Mouse (Mus musculus) stomach, embryonic 14.5 days (tissue): Measurements from ENCODE around the gene Rnf208. TPM values are rescaled to one million over a fixed set of nuclear protein-coding genes. Genes with fewer than 3 reads are reported as not detected.

Experiments used
- ATAC-seq: fragments of 200-750 bp; cut with Nextera tagmentation; 2 replicates; pipeline ENCODE4 v1.8.0; 2017; ENCODE audit warnings: low read depth, moderate TSS enrichment; ENCODE audit not compliant: insufficient number of reproducible peaks, insufficient read depth, low FRiP score
- H3K27ac ChIP-seq: fragments of 300-500 bp; sonication (generic); 2 replicates; pipeline ENCODE4 v1.5.1; 2014; ENCODE audit warnings: mild to moderate bottlenecking, low read length, moderate library complexity, mixed read lengths
- H3K27me3 ChIP-seq: fragments of 300-500 bp; sonication (generic); 2 replicates; pipeline ENCODE4 v1.6.1; 2014; ENCODE audit warnings: low read length, control low read depth, mixed read lengths; ENCODE audit not compliant: control insufficient read depth, insufficient read depth
- H3K36me3 ChIP-seq: fragments of 300-500 bp; sonication (generic); 2 replicates; pipeline ENCODE4 v1.6.1; 2014; ENCODE audit warnings: mild to moderate bottlenecking, control low read depth, low read length, moderate library complexity, mixed read lengths; ENCODE audit not compliant: control insufficient read depth, insufficient read depth
- H3K4me1 ChIP-seq: fragments of 300-500 bp; sonication (generic); 2 replicates; pipeline ENCODE4 v1.6.1; 2014; ENCODE audit warnings: low read length, control low read depth, mixed read lengths; ENCODE audit not compliant: control insufficient read depth, insufficient read depth
- H3K4me2 ChIP-seq: fragments of 300-500 bp; sonication (generic); replicated peaks from 2 replicates; pipeline ENCODE4 v1.6.1; 2014; ENCODE audit warnings: low read depth, low read length, control low read depth
- H3K4me3 ChIP-seq: fragments of 300-500 bp; sonication (generic); 2 replicates; pipeline ENCODE4 v1.5.1; 2014; ENCODE audit warnings: low read depth, low read length, control low read depth
- H3K9ac ChIP-seq: fragments of 300-500 bp; sonication (generic); replicated peaks from 2 replicates; pipeline ENCODE4 v1.6.1; 2014; ENCODE audit warnings: low read depth, mild to moderate bottlenecking, control low read depth, low read length, moderate library complexity, mixed read lengths
- H3K9me3 ChIP-seq: fragments of 300-500 bp; sonication (generic); 2 replicates; pipeline ENCODE4 v1.6.1; 2016; ENCODE audit warnings: low read depth, low read length, control low read depth; ENCODE audit not compliant: control insufficient read depth
- WGBS: fragments of 180-500 bp; shearing (Covaris S2); extraction: QIAGEN DNeasy Blood & Tissue Kit; methylation state at CpG from one replicate; pipeline ENCODE4 v1.1.7; 2014; 5-methylcytosine and 5-hydroxymethylcytosine counted together
- polyA plus RNA-seq: library from polyadenylated mRNA; unstranded; fragments of >200 nt; fragmentation: Nextera tagmentation; extraction: Ambion mirVana; gene quantifications from 2 replicates; pipeline ENCODE4 v1.2.1, GENCODE M21; 2014

Gene Rnf208
- 10.9 and 11.9 TPM in 2 replicates for polyA plus RNA-seq

GRCm38 (mm10) chr2:25242101-25242506 is at the start of gene Rnf208, which contains the start of gene Cysrt1:
Gene Rnf208, plus strand, starts transcription at chr2:25242255.
Gene Cysrt1, minus strand, starts transcription at chr2:25242452.
- Histone ChIP-seq H3K9me3 (no peaks in the 10 kb centered on the region), H3K4me3 (peak within 1 kb of the TSS; percentile 41), H3K27ac (no peak within 1 kb of the TSS), H3K4me1 (peaks cover 14% of the 10 kb centered on the region; the same call in 1 of the 2 replicates), H3K9ac (peak within 1 kb of the TSS; percentile 50), H3K4me2 (peak within 1 kb of the TSS; percentile 97), H3K27me3 (0 out of 2 replicates have a peak, but pooled peaks cover 11% of the 10 kb centered on the region), H3K36me3 (no peaks in the 10 kb centered on the region; the same call in 1 of the 2 replicates)
- no peak for ATAC-seq
- WGBS = 0% methylated on average over 26 of the region's 59 CpGs

DNA sequence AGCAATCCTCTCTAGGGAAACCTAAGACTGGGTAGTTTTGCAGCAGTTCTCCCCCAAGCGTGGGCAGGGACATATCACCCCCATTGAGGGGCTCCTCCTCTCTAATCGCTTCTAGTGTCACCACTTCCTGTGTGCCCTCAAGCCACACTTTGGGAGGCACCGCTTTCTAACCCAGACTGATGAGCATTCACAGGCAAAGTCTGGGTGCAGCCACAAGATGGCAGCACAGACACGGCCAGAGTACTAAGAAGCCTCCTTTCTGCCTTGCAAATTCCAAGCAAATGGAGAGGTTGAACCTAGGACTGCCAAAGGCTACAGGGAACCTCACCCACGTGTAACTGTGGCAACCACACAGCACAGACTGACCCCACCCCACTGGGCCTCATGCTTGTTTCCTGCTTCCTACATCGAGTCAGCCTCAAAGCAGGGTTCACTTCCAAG is 48.7 kb upstream of the Rnf208 start:
- ATAC-seq = peak; percentile 76
- Histone ChIP-seq H3K4me2 (peak overlapping the region; percentile 8; the same call in 1 of the 2 replicates), H3K4me1 (peaks cover 14% of the 10 kb centered on the region; the same call in 1 of the 2 replicates), H3K36me3 (no peaks in the 10 kb centered on the region; the same call in 1 of the 2 replicates), H3K4me3 (no peak overlapping the region), H3K27ac (no peak overlapping the region), H3K9ac (no peak overlapping the region), H3K27me3 (0 out of 2 replicates have a peak, but pooled peaks cover 8% of the 10 kb centered on the region), H3K9me3 (no peaks in the 10 kb centered on the region)
- under 1% methylated on average over 6 of the region's 6 CpGs for WGBS

- no peak for ATAC-seq
- no peak overlapping the region for H3K4me2 ChIP-seq
- peaks cover 14% of the 10 kb centered on the region; the same call in 1 of the 2 replicates for H3K4me1 ChIP-seq
- 79% methylated on average over 5 of the region's 5 CpGs for WGBS
- H3K36me3 ChIP-seq = peaks cover under 1% of the 10 kb centered on the region; the same call in 1 of the 2 replicates
- H3K9me3 ChIP-seq = no peaks in the 10 kb centered on the region
- H3K4me3 ChIP-seq = no peak overlapping the region
- 0 out of 2 replicates have a peak, but pooled peaks cover 8% of the 10 kb centered on the region for H3K27me3 ChIP-seq
- no peak overlapping the region for H3K27ac ChIP-seq
- H3K9ac ChIP-seq = no peak overlapping the region
These were observed 48.0 kb upstream of the Rnf208 start for GRCm38 (mm10) chr2:25194006-25194405.

DNA sequence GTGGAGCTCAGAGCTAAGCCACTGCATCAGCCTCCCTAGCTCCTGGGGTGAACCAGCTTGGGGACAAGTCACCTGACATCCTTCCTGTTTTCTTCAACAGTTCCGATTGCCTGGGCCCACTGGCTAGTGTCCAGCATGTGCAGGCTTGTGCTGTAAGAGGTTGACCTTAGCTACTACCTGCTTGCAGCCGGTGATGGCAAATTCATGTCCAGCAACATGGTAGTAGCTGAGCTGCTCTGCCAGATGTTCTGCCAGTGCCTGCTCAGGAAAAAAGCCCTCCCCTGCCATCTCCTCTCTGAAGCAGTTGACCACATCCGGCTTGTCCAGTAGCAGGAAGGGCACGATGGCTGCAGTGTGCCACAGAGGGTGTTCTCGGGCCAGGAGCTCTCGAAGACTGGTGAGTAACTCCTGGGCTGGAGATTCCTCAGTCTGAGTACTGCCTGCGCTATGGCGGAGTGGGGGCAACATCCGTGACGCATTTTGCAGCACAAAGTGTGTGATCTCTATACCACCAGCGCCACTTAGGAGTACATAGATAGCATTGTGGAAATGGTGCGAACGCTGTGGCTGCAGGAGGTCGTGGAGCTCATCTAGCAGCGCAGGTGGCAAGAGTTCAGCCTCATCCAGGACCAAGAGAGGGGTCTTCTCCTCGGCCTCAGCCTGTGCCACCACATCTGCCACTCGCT is 47.4 kb upstream of the Rnf208 start:
- H3K4me2 ChIP-seq = peak overlapping the region; percentile 36; the same call in 1 of the 2 replicates
- H3K27me3 ChIP-seq = 0 out of 2 replicates have a peak, but pooled peaks cover 8% of the 10 kb centered on the region
- 84% methylated on average over 17 of the region's 17 CpGs for WGBS
- no peaks in the 10 kb centered on the region for H3K9me3 ChIP-seq
- no peak overlapping the region; the same call in 1 of the 2 replicates for H3K27ac ChIP-seq
- H3K36me3 ChIP-seq = peaks cover 7% of the 10 kb centered on the region
- no peak overlapping the region for H3K4me3 ChIP-seq
- H3K9ac ChIP-seq = no peak overlapping the region; the same call in 1 of the 2 replicates
- peaks cover 14% of the 10 kb centered on the region; the same call in 1 of the 2 replicates for H3K4me1 ChIP-seq
- no peak for ATAC-seq

DNA sequence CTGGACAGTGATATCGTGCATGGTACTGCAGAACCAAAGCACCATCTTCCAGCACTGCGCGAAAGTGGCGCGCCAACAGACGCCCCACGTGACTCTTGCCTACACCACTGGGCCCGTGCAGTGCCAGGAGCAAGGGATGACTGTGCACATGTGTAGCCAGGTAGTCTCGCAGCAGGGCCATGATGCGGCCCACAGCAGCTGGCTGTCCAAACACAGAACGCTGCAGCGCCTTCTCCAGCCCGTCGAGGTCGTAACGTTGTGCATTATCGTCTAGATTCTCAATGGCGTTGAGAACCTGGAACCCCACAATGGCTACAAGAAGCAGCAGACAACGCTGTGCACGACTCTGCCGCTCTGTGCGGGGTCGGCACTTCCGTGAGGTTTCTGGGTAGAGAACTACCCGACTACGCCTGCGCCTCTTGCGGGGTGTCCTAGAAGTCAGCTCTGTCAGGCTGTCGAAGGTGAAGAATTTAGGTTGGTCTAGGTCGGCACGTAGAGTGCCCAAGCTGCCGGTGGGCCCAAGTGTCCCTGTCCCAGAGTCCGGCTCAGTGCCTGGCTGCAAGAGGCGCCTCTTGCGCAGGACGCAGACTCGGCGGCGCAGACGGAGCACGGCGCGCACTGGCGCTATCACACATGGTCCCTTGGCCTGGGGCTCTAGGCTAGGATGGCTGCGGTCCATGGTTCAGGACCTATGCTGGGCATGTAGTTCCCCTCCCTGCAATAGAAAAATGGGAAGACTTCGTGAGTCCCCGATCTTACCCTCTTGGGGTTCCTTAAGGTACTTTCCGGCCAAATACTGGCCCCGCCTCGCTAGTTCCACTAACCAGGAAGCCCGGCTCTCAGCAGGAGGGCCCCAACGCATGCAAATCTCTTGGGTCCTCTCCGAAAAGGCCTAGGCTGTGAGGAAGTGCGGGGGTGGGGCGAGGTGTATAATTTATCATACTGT is 46.6 kb upstream of the Rnf208 start:
- Histone ChIP-seq H3K4me2 (peak overlapping the region; percentile 36), H3K36me3 (peaks cover 15% of the 10 kb centered on the region), H3K9ac (no peak overlapping the region; the same call in 1 of the 2 replicates), H3K4me1 (peaks cover 14% of the 10 kb centered on the region; the same call in 1 of the 2 replicates), H3K27me3 (0 out of 2 replicates have a peak, but pooled peaks cover 8% of the 10 kb centered on the region), H3K9me3 (no peaks in the 10 kb centered on the region), H3K27ac (peak overlapping the region; percentile 81; the same call in 1 of the 2 replicates), H3K4me3 (peak overlapping the region; percentile 27)
- WGBS = 17% methylated on average over 55 of the region's 55 CpGs
- ATAC-seq = peak; percentile 12; the same call in 1 of the 2 replicates

- no peak within 1 kb of the TSS; the same call in 1 of the 2 replicates for H3K9ac ChIP-seq
- ATAC-seq = peak; percentile 82
- 0 out of 2 replicates have a peak, but pooled peaks cover 8% of the 10 kb centered on the region for H3K27me3 ChIP-seq
- no peaks in the 10 kb centered on the region for H3K9me3 ChIP-seq
- WGBS = 9% methylated on average over 8 of the region's 8 CpGs
- peak within 1 kb of the TSS; percentile 81; the same call in 1 of the 2 replicates for H3K27ac ChIP-seq
- H3K36me3 ChIP-seq = peaks cover 24% of the 10 kb centered on the region
- H3K4me2 ChIP-seq = peak within 1 kb of the TSS; percentile 36
- peak within 1 kb of the TSS; percentile 27 for H3K4me3 ChIP-seq
- peaks cover 14% of the 10 kb centered on the region; the same call in 1 of the 2 replicates for H3K4me1 ChIP-seq
These were observed 45.7 kb upstream of the Rnf208 start, which contains the start of gene Tor4a for GRCm38 (mm10) chr2:25196172-25196954. Gene Tor4a, minus strand, starts transcription at chr2:25196886.

- H3K27ac ChIP-seq = peak overlapping the region; percentile 81; the same call in 1 of the 2 replicates
These were observed 44.9 kb upstream of the Rnf208 start for GRCm38 (mm10) chr2:25197191-25197590.

More at GRCm38 (mm10) chr2:25197191-25197590, 44.9 kb upstream of the Rnf208 start:
- Histone ChIP-seq H3K4me3 (no peak overlapping the region), H3K4me1 (peaks cover 14% of the 10 kb centered on the region; the same call in 1 of the 2 replicates), H3K4me2 (0 out of 2 replicates have a peak overlapping the region, but pooled peaks have one; percentile 36), H3K27me3 (0 out of 2 replicates have a peak, but pooled peaks cover 8% of the 10 kb centered on the region), H3K9me3 (no peaks in the 10 kb centered on the region), H3K9ac (no peak overlapping the region), H3K36me3 (peaks cover 27% of the 10 kb centered on the region)
- no peak for ATAC-seq
- WGBS = 23% methylated on average over 2 of the region's 2 CpGs
